Mouse (Mus musculus): ENCODE data around the gene Rtbdn.

GRCm38 (mm10) chr8:84911854-84912253 is 34.9 kb upstream of the Rtbdn start:
- no peak for TF ChIP-seq FOSL1 (IDR thresholded peaks at IDR 0.05; ENCODE audit: insufficient read depth, low read length, poor library complexity, severe bottlenecking)
- TF ChIP-seq USF1 (IDR thresholded peaks at IDR 0.05; ENCODE audit: low read depth), result no peak
- no peak for TF ChIP-seq CTCF (IDR thresholded peaks at IDR 0.05; ENCODE audit: control insufficient read depth, insufficient read depth, insufficient read length)
- no peak for TF ChIP-seq MYOG (IDR thresholded peaks at IDR 0.05; ENCODE audit: control insufficient read depth, extremely low read depth, insufficient read length)
- TF ChIP-seq MAX (IDR thresholded peaks at IDR 0.05), result no peak

Measured in C2C12 (cell line).